Mouse (Mus musculus): ENCODE measurements around the gene Atf4.

Gene Atf4

GRCm38 (mm10) chr15:80248596-80248995, 6.4 kb upstream of the Atf4 start:
- no peak for DNase-seq (ENCODE audit: extremely low read depth, insufficient read length, low spot score)

DNA sequence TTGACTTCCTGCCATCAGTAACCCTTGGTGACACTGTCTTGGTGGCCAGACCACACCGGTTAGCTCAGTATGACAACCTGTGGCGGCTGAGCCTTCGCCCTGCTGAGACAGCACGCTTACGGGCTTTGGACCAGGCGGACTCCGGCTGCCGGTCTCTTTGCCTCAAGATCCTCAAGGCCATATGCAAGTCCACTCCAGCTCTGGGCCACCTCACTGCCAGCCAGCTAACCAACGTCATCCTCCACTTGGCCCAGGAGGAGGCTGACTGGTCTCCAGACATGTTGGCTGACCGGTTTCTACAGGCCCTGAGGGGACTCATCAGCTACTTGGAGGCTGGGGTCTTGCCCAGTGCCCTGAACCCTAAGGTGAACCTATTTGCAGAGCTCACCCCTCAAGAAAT, 5.3 kb upstream of the Atf4 start:
- no peak for DNase-seq (ENCODE audit: extremely low read depth, insufficient read length, low spot score)

GRCm38 (mm10) chr15:80250586-80250985, 4.4 kb upstream of the Atf4 start:
- no peak for DNase-seq (ENCODE audit: extremely low read depth, insufficient read length, low spot score)

DNA sequence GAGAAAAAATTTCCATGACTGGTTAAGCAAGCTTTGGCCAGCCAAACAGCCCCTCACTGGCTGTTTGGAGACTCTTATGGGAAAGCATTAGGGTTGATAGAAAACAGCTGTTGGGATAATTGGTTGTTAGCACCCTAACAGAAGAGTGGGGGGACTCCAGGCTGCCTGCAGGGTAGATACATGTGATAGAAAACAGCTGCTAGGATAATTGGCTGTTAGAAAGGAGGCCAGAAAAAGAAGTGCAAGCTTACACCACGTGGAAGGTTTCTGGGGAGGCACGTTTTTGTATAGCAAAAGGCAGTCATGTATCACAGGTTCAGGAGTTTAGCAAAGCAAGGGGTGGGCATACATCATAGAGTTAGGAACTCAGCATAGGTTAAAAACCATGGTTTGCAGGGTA, 1.5 kb upstream of the Atf4 start:
- DNase-seq (ENCODE audit: extremely low read depth, insufficient read length, low spot score), result no peak

DNA sequence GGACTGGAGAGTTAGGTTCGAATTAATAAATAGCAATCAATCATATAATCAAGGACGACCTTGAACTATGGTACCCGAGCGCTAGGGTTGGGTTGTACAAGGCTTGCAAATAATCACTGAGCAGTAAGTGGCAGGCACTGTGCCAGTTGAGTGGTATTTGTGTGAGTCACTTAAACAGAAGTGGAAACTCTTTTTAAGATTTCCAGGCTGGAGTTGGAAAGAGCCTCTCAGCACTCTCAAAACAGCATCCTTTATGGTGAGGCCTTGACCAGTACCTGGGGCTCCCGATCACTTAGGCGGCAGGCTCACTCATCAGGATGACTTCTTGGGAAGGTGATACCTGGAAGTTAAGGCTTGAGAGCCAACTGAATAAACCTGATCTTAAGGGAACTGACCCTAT, 777 bp upstream of the Atf4 start:
- DNase-seq (ENCODE audit: extremely low read depth, insufficient read length, low spot score), result peak; percentile 42

DNA sequence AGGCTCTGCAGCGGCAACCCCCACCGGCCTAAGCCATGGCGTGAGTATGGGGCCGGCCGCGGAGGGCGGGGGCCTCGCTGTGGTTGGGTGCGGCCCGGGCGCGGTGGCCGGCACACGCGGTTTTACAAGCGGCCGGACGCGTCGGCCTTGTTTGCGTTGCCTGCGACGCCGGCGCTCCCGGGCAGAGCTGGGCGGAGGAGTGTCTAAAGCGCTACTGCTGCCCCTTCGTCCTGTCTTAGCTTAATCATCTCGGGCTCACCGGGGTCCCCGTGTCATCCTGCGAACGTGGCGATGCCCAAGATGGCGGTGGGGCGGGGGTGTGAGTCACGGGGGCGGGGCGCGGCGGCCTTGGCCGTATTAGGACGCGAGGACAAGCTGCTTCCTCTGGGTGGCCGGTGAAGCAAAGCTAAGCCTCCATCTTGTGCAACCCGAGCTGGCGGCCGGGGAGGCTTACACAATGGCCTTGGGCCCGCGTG, 700 bp downstream of the Atf4 start:
- DNase-seq (ENCODE audit: extremely low read depth, insufficient read length, low spot score), result peak; percentile 93

GRCm38 (mm10) chr15:80256242-80256641, 1.3 kb downstream of the Atf4 start:
- DNase-seq (ENCODE audit: extremely low read depth, insufficient read length, low spot score), result no peak

DNA sequence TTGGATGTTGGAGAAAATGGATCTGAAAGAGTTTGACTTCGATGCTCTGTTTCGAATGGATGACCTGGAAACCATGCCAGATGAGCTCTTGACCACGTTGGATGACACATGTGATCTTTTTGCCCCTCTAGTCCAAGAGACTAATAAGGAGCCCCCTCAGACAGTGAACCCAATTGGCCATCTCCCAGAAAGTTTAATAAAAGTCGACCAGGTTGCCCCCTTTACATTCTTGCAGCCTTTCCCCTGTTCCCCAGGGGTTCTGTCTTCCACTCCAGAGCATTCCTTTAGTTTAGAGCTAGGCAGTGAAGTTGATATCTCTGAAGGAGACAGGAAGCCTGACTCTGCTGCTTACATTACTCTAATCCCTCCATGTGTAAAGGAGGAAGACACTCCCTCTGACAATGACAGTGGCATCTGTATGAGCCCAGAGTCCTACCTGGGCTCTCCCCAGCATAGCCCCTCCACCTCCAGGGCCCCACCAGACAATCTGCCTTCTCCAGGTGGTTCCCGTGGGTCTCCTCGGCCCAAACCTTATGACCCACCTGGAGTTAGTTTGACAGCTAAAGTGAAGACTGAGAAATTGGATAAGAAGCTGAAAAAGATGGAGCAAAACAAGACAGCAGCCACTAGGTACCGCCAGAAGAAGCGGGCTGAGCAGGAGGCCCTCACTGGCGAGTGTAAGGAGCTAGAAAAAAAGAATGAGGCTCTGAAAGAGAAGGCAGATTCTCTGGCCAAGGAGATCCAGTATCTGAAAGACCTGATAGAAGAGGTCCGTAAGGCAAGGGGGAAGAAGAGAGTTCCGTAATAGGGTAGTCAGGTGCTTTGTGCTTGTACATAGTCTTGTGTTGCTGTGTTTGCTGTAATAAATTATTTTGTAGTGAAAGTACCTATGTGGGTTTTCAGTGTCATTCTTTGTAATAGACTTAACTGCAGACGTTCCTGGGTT, 1.9 kb downstream of the Atf4 start:
- peak; percentile 37 for DNase-seq (ENCODE audit: extremely low read depth, insufficient read length, low spot score)

GRCm38 (mm10) chr15:80257602-80258239, 2.7 kb downstream of the Atf4 start:
- peak; percentile 38 for DNase-seq (ENCODE audit: extremely low read depth, insufficient read length, low spot score)

DNA sequence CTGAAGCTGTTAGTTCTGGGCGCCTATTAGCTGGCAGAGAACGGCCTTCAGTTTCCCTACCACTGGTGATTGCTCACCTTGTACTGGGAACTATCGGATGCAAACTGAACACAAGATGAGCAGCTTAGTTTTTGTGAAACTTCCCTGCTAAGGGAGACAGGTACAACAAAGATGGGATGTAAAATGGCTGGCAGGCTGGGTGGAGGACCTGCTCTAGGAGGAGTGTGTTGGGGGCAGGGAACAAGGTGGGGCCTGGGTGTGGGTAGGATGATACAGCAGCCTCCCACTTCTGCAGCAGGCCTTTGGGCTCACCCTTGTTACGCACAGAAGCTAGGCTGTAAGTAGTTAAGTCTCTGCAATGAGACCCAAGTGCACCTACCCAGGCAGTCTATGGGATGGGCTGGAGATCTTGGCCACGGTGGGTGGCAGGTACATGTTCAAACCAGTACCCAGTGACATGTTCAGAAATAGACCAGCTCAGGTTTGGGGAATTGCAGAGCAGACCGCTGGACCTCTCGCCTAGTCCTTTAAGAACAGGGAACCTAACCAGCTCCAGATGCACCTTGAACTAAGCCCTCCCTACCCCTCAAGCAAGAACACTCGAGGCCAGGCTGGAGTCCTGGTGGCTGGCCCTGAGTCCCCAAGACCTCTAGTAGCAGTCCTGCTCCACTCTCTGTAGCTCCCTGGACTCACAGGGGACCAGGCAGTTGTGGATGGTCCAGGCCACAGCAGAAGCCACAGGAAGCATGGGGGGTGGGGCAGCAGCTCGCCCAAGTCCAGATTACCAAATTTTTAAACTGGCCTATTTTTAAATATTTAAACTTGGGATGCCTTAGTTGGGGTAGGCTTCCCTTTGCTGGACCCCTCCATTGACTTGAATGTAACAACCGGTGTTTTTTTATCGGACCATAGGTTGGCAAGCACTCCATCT, 3.5 kb downstream of the Atf4 start:
- peak; percentile 70 for DNase-seq (ENCODE audit: extremely low read depth, insufficient read length, low spot score)

DNA sequence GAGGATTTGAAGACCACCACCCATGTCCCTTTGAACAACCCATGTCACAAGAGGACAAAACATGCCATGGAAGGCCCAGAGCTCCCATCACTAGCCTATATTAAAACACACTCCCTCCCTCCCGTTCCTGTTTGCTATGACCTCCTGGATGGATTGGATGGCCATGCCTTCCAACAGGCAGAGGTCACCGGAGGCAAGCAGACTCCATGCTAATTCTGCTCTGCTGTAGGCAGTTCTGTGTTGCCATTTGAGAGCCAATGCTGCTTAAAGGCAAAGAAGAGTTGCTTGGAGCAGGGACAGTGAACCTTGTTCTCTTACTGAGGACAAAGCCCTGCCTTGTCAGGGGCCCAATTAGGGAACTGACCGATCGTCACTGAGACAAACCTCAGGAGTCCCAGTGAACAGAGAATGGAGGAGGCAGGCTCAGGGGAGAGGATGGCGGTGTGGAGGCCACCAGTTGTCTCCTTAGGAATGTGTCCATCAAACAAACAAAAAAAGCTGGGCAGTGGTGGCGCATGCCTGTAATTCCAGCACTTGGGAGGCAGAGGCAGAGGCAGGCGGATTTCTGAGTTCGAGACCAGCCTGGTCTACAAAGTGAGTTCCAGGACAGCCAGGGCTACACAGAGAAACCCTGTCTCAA, 4.5 kb downstream of the Atf4 start:
- DNase-seq (ENCODE audit: extremely low read depth, insufficient read length, low spot score), result no peak

- DNase-seq (ENCODE audit: extremely low read depth, insufficient read length, low spot score), result peak; percentile 59
Observed at GRCm38 (mm10) chr15:80260677-80261076, 5.7 kb downstream of the Atf4 start.

DNA sequence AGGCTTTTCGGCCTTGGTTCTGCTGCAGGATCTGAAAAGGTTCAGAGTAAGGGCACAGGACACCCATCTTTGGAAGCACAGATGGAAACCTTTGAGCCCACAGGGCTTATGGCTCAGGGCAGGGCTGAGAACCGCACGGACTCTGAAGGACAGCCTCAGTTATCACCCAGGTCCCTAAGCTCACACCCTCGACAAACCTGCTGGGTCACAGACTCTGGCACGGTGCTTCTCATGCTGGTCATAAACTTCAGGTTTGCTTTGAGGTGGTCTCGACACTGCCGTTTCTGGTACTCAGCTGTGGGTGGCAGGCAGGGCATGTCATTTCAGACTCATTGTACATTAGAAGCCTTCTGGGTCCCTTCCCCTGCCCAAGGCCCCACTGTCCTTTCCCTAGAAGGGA, 6.1 kb downstream of the Atf4 start:
- no peak for DNase-seq (ENCODE audit: extremely low read depth, insufficient read length, low spot score)

DNA sequence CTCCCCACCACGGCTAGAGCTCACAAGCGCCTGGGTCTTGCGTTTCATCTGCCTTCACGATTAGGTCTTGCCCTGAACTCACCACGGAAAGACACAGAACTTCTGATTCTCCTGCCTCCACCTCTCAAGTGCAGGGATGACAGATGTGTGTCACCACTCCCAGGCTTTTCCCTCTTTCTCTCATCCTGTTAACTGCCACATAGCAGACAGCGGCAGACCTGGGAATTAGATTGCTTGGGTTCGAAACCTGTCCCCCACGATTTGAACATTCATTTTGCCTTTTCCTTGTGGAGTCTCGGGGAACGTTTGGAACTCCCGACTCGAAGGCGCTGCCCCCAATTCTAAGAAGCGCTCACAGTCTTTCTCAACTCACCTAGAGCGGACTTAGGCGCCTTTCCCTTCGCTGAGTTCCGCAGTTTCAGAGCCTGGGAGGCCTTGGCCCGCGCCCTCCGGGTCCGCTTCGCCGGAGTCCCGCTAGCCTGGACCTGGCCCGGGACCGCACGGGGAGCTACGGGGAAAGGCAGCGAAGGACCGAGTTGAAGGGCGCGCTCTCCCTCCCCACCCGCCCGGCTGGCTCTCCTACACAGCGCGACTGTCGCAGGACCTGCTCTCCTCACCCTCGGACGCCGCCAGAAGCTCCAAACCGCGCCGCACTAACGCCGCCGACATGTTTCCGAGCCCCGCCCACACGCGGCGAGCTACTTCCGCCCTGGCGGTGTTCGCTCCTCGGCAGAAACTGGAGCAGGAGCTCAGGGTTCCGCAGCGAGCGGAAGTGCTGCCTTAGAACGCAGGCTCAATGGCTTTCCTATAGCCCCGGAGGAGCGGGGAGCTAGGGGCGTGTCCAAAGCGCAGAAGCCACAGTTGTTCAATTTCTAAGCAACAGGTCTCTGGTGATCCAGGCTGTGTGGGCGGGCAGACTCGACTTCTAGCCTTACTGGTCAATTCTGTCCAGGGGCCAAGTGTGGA, 8.9 kb downstream of the Atf4 start, which contains the start of gene Rps19bp1:
TSS of gene Rps19bp1 (minus strand) at position 706 of the 966 bp plus-strand sequence.
- DNase-seq (ENCODE audit: extremely low read depth, insufficient read length, low spot score), result peak; percentile 92

- DNase-seq (ENCODE audit: extremely low read depth, insufficient read length, low spot score), result peak; percentile 30
Observed at GRCm38 (mm10) chr15:80266281-80266680, 11.3 kb downstream of the Atf4 start.

- DNase-seq (ENCODE audit: extremely low read depth, insufficient read length, low spot score), result no peak
Observed at GRCm38 (mm10) chr15:80271858-80272396, 16.9 kb downstream of the Atf4 start.

DNA sequence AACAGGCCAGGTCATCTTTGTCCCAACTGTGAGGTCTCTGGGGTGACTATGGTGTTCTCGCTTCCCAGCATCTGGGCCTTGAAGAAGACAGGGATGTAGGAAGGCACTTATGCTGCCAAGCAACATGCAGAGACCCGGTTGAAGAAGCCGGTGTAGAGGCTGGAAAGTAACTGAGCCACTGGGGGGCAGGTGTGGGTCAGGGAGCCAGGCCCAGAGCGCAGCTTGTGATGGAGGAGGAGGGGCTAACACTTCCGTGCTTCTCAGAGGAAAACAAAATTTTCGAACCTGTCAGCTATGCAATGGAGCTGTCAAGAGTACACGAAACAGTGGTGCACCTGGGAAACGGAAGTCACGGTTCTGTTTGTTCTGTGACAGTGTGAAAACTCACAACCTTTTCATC, 22.1 kb downstream of the Atf4 start:
- DNase-seq (ENCODE audit: extremely low read depth, insufficient read length, low spot score), result no peak

DNA sequence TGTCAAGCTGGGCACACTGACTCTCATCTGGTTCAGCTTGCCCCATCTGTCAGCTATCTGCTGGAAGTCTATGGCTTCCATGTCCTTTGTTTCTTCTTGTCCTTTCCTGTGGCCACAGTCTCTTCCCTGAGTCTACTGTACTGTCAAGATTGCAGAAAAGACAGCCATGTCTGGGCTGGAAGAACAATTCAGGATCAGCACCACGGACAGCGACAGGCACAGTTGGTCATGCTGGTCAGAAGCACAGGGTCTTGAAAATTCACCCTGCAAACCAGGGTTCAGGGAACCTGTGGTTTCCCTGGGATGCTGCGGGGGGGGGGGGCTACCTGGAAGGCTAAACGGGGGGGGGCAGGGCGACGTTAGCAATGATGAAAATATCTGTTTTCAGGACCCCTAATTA, 22.6 kb downstream of the Atf4 start:
- DNase-seq (ENCODE audit: extremely low read depth, insufficient read length, low spot score), result no peak
